Mouse (Mus musculus) midbrain, postnatal 0 days (tissue): ENCODE results near the gene Col12a1. TPM values are rescaled to one million over a fixed set of nuclear protein-coding genes. Genes with fewer than 3 reads are reported as not detected.

Source experiments
- ATAC-seq: fragments of 200-750 bp; cut with Nextera tagmentation; 2 replicates; pipeline ENCODE4 v1.8.0; 2017; ENCODE audit warnings: moderate number of reproducible peaks, mild to moderate bottlenecking, moderate TSS enrichment, moderate library complexity; ENCODE audit not compliant: low FRiP score
- DNase-seq: peaks from one replicate; pipeline ENCODE4 v3.0.0-alpha.2; 2015; ENCODE audit warnings: low spot score
- H3K27ac ChIP-seq: fragments of 300-500 bp; sonication (generic); 2 replicates; pipeline ENCODE4 v1.5.1; 2014; ENCODE audit warnings: low read depth, mild to moderate bottlenecking, low read length, mixed read lengths
- H3K27me3 ChIP-seq: fragments of 300-500 bp; sonication (generic); 2 replicates; pipeline ENCODE4 v1.6.1; 2014; ENCODE audit warnings: low read length, control low read depth, mixed read lengths; ENCODE audit not compliant: insufficient read depth
- H3K36me3 ChIP-seq: fragments of 300-500 bp; sonication (generic); 2 replicates; pipeline ENCODE4 v1.6.1; 2014; ENCODE audit warnings: low read length, control low read depth, mixed read lengths; ENCODE audit not compliant: insufficient read depth
- H3K4me1 ChIP-seq: fragments of 300-500 bp; sonication (generic); 2 replicates; pipeline ENCODE4 v1.6.1; 2014; ENCODE audit warnings: mild to moderate bottlenecking, control low read depth, antibody characterized with exemption, low read length, mixed read lengths; ENCODE audit not compliant: insufficient read depth
- H3K4me2 ChIP-seq: fragments of 300-500 bp; sonication (generic); 2 replicates; pipeline ENCODE4 v1.6.1; 2014; ENCODE audit warnings: low read depth, mild to moderate bottlenecking, low read length, mixed read lengths; ENCODE audit not compliant: poor library complexity, severe bottlenecking
- H3K4me3 ChIP-seq: fragments of 300-500 bp; sonication (generic); 2 replicates; pipeline ENCODE4 v1.5.1; 2014; ENCODE audit warnings: low read depth, mild to moderate bottlenecking, low read length, moderate library complexity
- H3K9ac ChIP-seq: fragments of 300-500 bp; sonication (generic); replicated peaks from 2 replicates; pipeline ENCODE4 v1.6.1; 2014; ENCODE audit warnings: mild to moderate bottlenecking, low read length, moderate library complexity, mixed read lengths; ENCODE audit not compliant: poor library complexity, severe bottlenecking
- H3K9me3 ChIP-seq: fragments of 300-500 bp; sonication (generic); 2 replicates; pipeline ENCODE4 v1.6.1; 2016; ENCODE audit warnings: low read length, control low read depth
- CTCF ChIP-seq: IDR thresholded peaks from 2 replicates; pipeline ENCODE4 v1.5.1; 2016; ENCODE audit warnings: antibody characterized with exemption, mild to moderate bottlenecking
- WGBS: fragments of 180-500 bp; shearing (Covaris S2); extraction: QIAGEN DNeasy Blood & Tissue Kit; methylation state at CpG from one replicate; pipeline ENCODE4 v1.1.7; 2014; 5-methylcytosine and 5-hydroxymethylcytosine counted together
- polyA plus RNA-seq: library from polyadenylated mRNA; unstranded; fragments of >200 nt; fragmentation: Nextera tagmentation; extraction: Ambion mirVana; gene quantifications from 2 replicates; pipeline ENCODE4 v1.2.1, GENCODE M21; 2015
- total RNA-seq: library from RNA; depleted of rRNA; stranded (reverse); fragments of >200 nt; gene quantifications from 2 replicates; pipeline ENCODE4 v1.2.3, GENCODE M21; 2014

Gene Col12a1
- total and polyA plus RNA-seq, 2 experiments from 2014 or later, result 5.9 to 19.8 TPM

DNA sequence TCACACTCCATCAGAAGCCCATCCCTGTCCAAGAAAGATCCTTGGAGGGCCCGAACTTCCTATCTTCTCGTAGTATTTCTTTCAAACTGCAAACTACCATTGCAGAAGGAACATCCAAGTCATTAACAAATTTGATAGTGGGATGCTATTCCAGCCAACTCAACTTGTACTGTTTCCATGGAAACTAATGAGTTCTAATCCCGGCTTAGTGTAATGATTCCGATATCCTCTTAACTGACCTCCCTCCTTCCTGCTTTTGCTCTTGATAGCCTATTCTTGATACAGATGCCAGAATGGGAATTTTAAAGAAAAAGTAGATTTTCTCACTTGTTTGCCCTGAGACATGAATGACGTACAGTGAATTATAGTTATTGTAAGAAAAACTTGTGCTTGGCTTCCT, 112.5 kb downstream of the Col12a1 start:
- H3K9me3 ChIP-seq, result no peaks in the 10 kb centered on the region
- no peak overlapping the region for H3K4me3 ChIP-seq
- 41% methylated on average over 5 of the region's 5 CpGs for WGBS
- peak; percentile 16 for DNase-seq
- no peaks in the 10 kb centered on the region for H3K4me1 ChIP-seq
- H3K4me2 ChIP-seq, result no peak overlapping the region
- H3K9ac ChIP-seq, result no peak overlapping the region
- H3K36me3 ChIP-seq, result no peaks in the 10 kb centered on the region
- no peaks in the 10 kb centered on the region for H3K27me3 ChIP-seq
- no peak overlapping the region for H3K27ac ChIP-seq
- no peak for TF ChIP-seq CTCF
- no peak for ATAC-seq

DNA sequence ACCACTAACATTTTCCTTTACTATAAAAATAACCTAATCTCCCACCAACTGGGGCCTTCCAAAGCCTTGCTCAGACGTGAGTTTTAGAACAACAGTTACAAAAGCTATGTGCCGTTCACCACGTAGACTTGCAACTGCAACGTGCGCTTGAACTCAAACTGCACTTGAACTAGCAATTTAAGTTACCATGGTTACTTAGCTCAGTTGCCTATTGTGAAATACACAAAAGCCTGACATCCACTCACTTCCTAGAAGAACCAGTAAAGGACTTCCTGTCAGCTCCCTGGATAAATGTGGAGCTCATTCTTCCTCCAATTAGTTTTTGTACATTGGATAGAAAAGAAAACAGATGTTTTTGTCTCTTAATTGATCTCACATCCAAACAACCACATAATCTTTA, 112.9 kb downstream of the Col12a1 start:
- TF ChIP-seq CTCF, result no peak
- H3K27me3 ChIP-seq, result no peaks in the 10 kb centered on the region
- H3K36me3 ChIP-seq, result no peaks in the 10 kb centered on the region
- H3K27ac ChIP-seq, result no peak overlapping the region
- no peaks in the 10 kb centered on the region for H3K4me1 ChIP-seq
- ATAC-seq (no peak), DNase-seq (no peak)
- H3K9me3 ChIP-seq, result no peaks in the 10 kb centered on the region
- 10% methylated on average over 5 of the region's 5 CpGs for WGBS
- H3K9ac ChIP-seq, result no peak overlapping the region
- no peak overlapping the region for H3K4me3 ChIP-seq
- H3K4me2 ChIP-seq, result no peak overlapping the region

DNA sequence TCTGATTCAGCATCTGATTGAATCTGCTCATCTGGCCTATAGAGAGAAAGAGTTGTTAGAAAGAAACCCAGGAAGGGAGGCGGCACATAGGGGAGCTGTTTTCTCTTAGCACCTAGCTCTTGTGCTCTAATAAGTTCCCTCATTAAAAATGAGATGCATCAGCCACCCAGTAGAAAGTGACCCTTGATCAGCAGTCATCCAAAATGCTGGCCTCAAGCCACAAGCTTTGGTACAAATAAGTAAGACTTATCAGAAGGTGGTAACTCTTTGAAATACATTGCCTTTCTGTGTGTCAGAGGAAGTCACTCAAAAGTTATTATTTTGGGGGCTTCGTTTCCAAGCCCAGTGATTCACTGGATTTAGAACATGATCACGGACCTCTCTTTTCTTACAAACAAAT, 114.1 kb downstream of the Col12a1 start:
- H3K27ac ChIP-seq, result no peak overlapping the region
- ATAC-seq, result no peak
- WGBS, result 85% methylated on average over 3 of the region's 3 CpGs
- no peak overlapping the region for H3K4me3 ChIP-seq
- no peaks in the 10 kb centered on the region for H3K9me3 ChIP-seq
- TF ChIP-seq CTCF, result no peak
- H3K27me3 ChIP-seq, result no peaks in the 10 kb centered on the region
- H3K36me3 ChIP-seq, result no peaks in the 10 kb centered on the region
- no peak overlapping the region for H3K9ac ChIP-seq
- no peak overlapping the region for H3K4me2 ChIP-seq
- no peaks in the 10 kb centered on the region for H3K4me1 ChIP-seq
- DNase-seq, result no peak

DNA sequence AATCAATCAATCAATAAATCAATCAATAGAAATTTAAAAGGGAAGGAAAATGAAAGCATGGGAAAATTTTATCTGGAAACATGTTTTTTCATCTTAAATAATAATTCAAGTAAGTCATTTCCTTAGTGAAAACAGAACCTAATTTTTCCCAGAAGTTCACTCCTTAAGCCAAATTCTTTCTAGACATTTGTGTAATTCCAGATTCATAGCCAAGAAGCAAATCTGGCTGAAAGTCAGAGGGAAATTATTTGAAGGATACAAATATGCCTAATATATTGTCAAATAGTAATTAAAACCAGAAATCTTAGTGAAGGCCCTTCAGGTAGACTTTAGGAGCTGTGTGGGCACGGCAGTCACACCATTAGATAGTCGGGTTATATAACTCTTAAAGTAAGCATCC, 115.2 kb downstream of the Col12a1 start:
- WGBS, result 82% methylated on average over 2 of the region's 2 CpGs
- H3K4me2 ChIP-seq, result no peak overlapping the region
- H3K27ac ChIP-seq, result no peak overlapping the region
- H3K9ac ChIP-seq, result no peak overlapping the region
- DNase-seq (no peak), ATAC-seq (no peak)
- no peaks in the 10 kb centered on the region for H3K36me3 ChIP-seq
- no peaks in the 10 kb centered on the region for H3K9me3 ChIP-seq
- H3K4me3 ChIP-seq, result no peak overlapping the region
- no peaks in the 10 kb centered on the region for H3K27me3 ChIP-seq
- H3K4me1 ChIP-seq, result no peaks in the 10 kb centered on the region
- TF ChIP-seq CTCF, result no peak

DNA sequence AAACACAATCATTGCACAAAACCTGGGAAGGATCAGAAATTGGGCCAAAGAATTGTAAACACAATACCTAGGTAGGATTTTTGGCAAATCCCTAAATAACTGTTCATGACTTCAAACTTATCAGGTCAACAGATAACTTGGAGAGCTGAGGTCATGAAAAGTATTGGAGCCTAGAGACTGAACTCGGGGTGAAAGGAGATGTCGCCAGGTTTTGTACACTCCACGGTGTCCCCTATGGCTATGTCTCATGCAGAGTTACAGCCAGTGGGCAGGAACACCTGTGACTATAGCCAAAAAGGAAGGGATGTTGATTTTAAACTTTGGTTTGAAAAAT, 118.4 kb downstream of the Col12a1 start:
- no peak for ATAC-seq
- Histone ChIP-seq H3K4me2 (no peak overlapping the region), H3K9ac (no peak overlapping the region), H3K9me3 (no peaks in the 10 kb centered on the region), H3K4me1 (no peaks in the 10 kb centered on the region), H3K4me3 (no peak overlapping the region), H3K27ac (no peak overlapping the region), H3K36me3 (no peaks in the 10 kb centered on the region), H3K27me3 (no peaks in the 10 kb centered on the region)
- 92% methylated on average over 3 of the region's 3 CpGs for WGBS
- TF ChIP-seq CTCF, result no peak
- DNase-seq, result no peak

DNA sequence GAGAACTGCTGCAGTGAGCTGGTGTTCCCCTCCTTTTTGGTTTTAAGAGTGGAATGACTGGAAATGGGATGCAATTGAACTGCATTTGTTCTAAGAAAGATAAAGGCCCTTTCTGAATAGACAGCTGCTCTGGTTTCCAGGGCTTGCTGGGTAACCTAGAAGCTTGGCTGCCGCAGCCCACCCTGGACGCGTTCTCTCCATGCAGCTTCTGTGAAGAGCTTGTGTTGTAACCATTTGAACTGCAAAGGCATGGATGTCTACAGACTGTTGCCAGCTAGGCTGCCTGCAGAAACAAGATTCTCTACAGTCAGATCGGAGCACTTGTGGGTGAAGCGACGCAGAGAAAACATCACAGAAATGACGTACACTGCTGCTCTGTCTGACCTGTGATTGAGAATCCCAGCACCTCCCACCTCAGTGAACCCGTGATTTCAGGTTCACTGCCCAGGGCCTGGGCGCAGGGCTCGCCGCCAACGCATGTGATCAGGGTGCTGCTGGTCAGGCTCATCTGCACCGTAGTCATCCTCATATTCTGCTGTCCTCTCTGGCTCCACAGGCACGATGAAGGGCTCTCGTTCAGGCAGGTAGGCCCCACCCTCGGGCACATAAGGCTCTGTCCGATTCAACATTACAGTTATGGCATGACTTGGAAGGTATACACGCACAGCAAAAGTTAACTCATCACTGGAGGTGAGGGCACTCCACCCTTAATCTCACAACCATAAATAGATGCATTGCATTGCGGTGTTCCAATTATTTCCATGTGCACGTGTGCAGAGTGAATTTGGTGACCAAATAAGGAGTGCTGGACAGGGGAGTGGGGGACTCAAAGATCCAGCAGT, 119.0 kb downstream of the Col12a1 start:
- Histone ChIP-seq H3K9me3 (no peaks in the 10 kb centered on the region), H3K4me2 (no peak overlapping the region), H3K27ac (no peak overlapping the region), H3K4me3 (no peak overlapping the region), H3K4me1 (no peaks in the 10 kb centered on the region), H3K27me3 (no peaks in the 10 kb centered on the region), H3K36me3 (no peaks in the 10 kb centered on the region), H3K9ac (no peak overlapping the region; the same call in 1 of the 2 replicates)
- WGBS, result 75% methylated on average over 20 of the region's 20 CpGs
- peak; percentile 71 for ATAC-seq
- peak; percentile 56 for DNase-seq
- TF ChIP-seq CTCF, result no peak
